In the genomic region with DNA sequence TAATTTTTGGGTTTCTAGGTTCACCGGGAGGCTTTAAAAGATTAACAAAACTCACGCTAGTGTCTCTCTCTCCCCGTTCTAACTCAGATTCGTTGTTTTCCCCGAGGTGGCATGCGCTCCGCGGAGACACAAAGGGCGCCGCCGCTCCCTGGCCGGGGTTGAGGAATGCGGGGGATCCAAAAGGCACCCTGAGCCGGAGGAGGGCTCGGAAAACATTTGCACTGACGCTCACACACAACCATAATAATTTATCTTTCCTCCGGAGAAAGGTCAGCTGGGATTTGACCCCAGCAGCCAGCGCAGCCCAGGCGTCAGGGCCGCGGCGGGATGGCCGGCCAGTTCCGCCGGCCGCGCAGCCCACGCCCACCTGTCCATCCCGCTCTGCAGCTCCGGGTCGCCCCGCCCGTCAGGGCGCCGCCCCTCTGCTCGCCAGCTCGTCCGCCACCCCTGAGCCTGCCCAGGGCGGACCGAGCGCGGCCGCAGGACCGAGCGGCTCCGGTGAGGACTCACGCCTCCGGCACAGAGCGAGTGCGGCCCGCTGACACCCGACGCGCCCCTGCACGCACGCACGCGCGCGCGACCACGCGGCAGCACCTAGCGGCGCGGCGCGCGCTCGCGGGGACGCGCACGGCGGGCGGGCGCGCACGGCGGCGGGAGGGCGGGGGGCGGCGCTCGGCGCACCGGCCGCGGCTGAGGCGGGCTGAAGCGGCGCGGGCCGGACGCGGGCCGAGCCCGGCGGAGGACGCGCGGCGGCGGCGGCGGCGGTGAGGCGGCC, we compare ENCODE assay signal across 8 mouse cellular contexts. TPM values are rescaled to one million over a fixed set of nuclear protein-coding genes. Genes with fewer than 3 reads are reported as not detected.
DNase-seq lines count a peak whose midpoint lies in the region; ATAC-seq and TF ChIP-seq lines count a peak whose summit lies in the region.

TSS of gene Afdn (plus strand) at position 687 of the 775 bp plus-strand sequence.

- H3K27me3 ChIP-seq in forebrain, embryonic 13.5 days, result no peaks in the 10 kb centered on the region
- H3K27me3 ChIP-seq in liver, postnatal 0 days (ENCODE audit: insufficient read depth, low read length), result peaks cover 18% of the 10 kb centered on the region
- H3K27me3 ChIP-seq in neural tube, embryonic 13.5 days, result no peaks in the 10 kb centered on the region

- peak; percentile 95 for DNase-seq in brain, embryonic 14.5 days (ENCODE audit: low read depth)
- peak; percentile 85 to 88 for DNase-seq in heart, postnatal 10 days
- peak; percentile 85 to 92 for DNase-seq in kidney, postnatal 4 days
- DNase-seq in liver, postnatal 0 days, result peak; percentile 80
- DNase-seq in thymus, postnatal 14 days, result peak; percentile 71

- TF ChIP-seq POLR2A in brain, embryonic 14.5 days (IDR thresholded peaks at IDR 0.05; ENCODE audit: borderline replicate concordance, extremely low read depth, insufficient read depth, insufficient read length, poor library complexity, severe bottlenecking), result peak; percentile 99

- no peaks in the 10 kb centered on the region for H3K36me3 ChIP-seq in forebrain, embryonic 13.5 days (ENCODE audit: poor library complexity, severe bottlenecking)
- H3K36me3 ChIP-seq in liver, postnatal 0 days (replicated peaks; ENCODE audit: insufficient read depth, low read length), result no peaks in the 10 kb centered on the region
- H3K36me3 ChIP-seq in neural tube, embryonic 13.5 days, result no peaks in the 10 kb centered on the region

- WGBS in forebrain, embryonic 13.5 days, result under 1% methylated on average over 82 of the region's 108 CpGs
- 1% methylated on average over 80 of the region's 108 CpGs for WGBS in liver, postnatal 0 days (ENCODE audit: insufficient replicate concordance)
- WGBS in neural tube, embryonic 13.5 days, result under 1% methylated on average over 104 of the region's 108 CpGs

- H3K4me3 ChIP-seq in forebrain, embryonic 13.5 days, result peak within 1 kb of the TSS; percentile 98
- H3K4me3 ChIP-seq in liver, postnatal 0 days (ENCODE audit: low read depth, low read length), result peak within 1 kb of the TSS; percentile 67
- peak within 1 kb of the TSS; percentile 98 for H3K4me3 ChIP-seq in neural tube, embryonic 13.5 days

- no peaks in the 10 kb centered on the region for H3K9me3 ChIP-seq in forebrain, embryonic 13.5 days (replicated peaks)
- no peaks in the 10 kb centered on the region for H3K9me3 ChIP-seq in liver, postnatal 0 days (ENCODE audit: low read length)
- H3K9me3 ChIP-seq in neural tube, embryonic 13.5 days, result no peaks in the 10 kb centered on the region

- H3K4me1 ChIP-seq in forebrain, embryonic 13.5 days, result peaks cover 51% of the 10 kb centered on the region
- H3K4me1 ChIP-seq in liver, postnatal 0 days (ENCODE audit: insufficient read depth), result peaks cover 3% of the 10 kb centered on the region; the same call in 1 of the 2 replicates
- H3K4me1 ChIP-seq in neural tube, embryonic 13.5 days (replicated peaks), result peaks cover 44% of the 10 kb centered on the region

- ATAC-seq in CD4-positive, CD25-positive, alpha-beta regulatory T cell, adult 4 months, result peak; percentile 72
- ATAC-seq in forebrain, embryonic 13.5 days, result peak; percentile 90
- ATAC-seq in liver, postnatal 0 days, result peak; percentile 95
- peak; percentile 89 for ATAC-seq in neural tube, embryonic 13.5 days (ENCODE audit: low read depth)

- H3K9ac ChIP-seq in forebrain, embryonic 13.5 days, result peak within 1 kb of the TSS; percentile 96
- H3K9ac ChIP-seq in liver, postnatal 0 days (replicated peaks), result peak within 1 kb of the TSS; percentile 67
- H3K9ac ChIP-seq in neural tube, embryonic 13.5 days, result peak within 1 kb of the TSS; percentile 85

- intact Hi-C loops in heart, postnatal 10 days (cut with DNase I), result loop anchor here (2.0 to 5.0 kb wide), 2 partner anchors 58 to 77 kb away; no protein-coding TSS in a partner anchor

- TF ChIP-seq CTCF in brain, embryonic 14.5 days (IDR thresholded peaks at IDR 0.05; ENCODE audit: borderline replicate concordance, extremely low read depth, insufficient read depth, insufficient read length), result no peak
- TF ChIP-seq CTCF in liver, postnatal 0 days (IDR thresholded peaks at IDR 0.05; ENCODE audit: low read depth), result no peak

- H3K27ac ChIP-seq in forebrain, embryonic 13.5 days, result peak within 1 kb of the TSS; percentile 97
- H3K27ac ChIP-seq in liver, postnatal 0 days (ENCODE audit: low read depth), result peak within 1 kb of the TSS; percentile 81
- peak within 1 kb of the TSS; percentile 95 for H3K27ac ChIP-seq in neural tube, embryonic 13.5 days (replicated peaks)

- H3K4me2 ChIP-seq in forebrain, embryonic 13.5 days, result peak within 1 kb of the TSS; percentile 93
- H3K4me2 ChIP-seq in liver, postnatal 0 days (ENCODE audit: low read depth, low read length), result peak within 1 kb of the TSS; percentile 84
- H3K4me2 ChIP-seq in neural tube, embryonic 13.5 days, result peak within 1 kb of the TSS; percentile 72

- TF ChIP-seq EP300 in liver, postnatal 0 days (IDR thresholded peaks at IDR 0.05; ENCODE audit: low read depth), result no peak

RNA-seq across cellular contexts. Expression of gene Afdn, which starts in this region (rescaled TPM):
- 1 to 10 TPM; 1.5 to 4.1 TPM for polyA plus RNA-seq in CD4-positive, CD25-positive, alpha-beta regulatory T cell, adult 4 months (2017; shearing (Covaris generic))
- polyA plus RNA-seq in brain, embryonic 14.5 days (2012; rRNA removed), result 103 and 138 TPM in 2 replicates
- polyA plus RNA-seq in forebrain, embryonic 13.5 days (2015; fragmentation: Nextera tagmentation; extraction: Ambion mirVana), result 137 and 159 TPM in 2 replicates
- total RNA-seq in heart, postnatal 10 days (2021), result 100 to 1,000 TPM; 112 to 150 TPM
- 20.6 and 25.0 TPM in 2 replicates for polyA plus RNA-seq in liver, postnatal 0 days (2015; fragmentation: Nextera tagmentation; extraction: Ambion mirVana)
- polyA plus RNA-seq in neural tube, embryonic 13.5 days (2015; fragmentation: Nextera tagmentation; extraction: Ambion mirVana), result 127 and 134 TPM in 2 replicates

Comparison
In these comparisons a context has a peak if more than half of its experiments do, and no peak if none do; other contexts are left out.
1. Peak in every context shown above with its lines: DNase-seq, ATAC-seq, H3K4me3 ChIP-seq and H3K27ac ChIP-seq.